Mouse (Mus musculus) adrenal gland, postnatal 25 days (tissue): ENCODE data around the gene Cggbp1. TPM values are rescaled to one million over a fixed set of nuclear protein-coding genes. Genes with fewer than 3 reads are reported as not detected.
"Not testable (repeated sequence)": the region's sequence is repeated elsewhere in the genome, so short reads cannot be mapped to it uniquely, and the experiment has no call there.

ENCODE experiments used
- DNase-seq: peaks from one replicate; pipeline ENCODE4 v3.0.0; 2021; ENCODE audit warnings: mixed read lengths
- long read RNA-seq: library from polyadenylated mRNA; stranded (forward); transcript quantifications from one replicate; pipeline ENCODE4 v2.0.0, GENCODE M21; 2021
- total RNA-seq: library from RNA; stranded (reverse); gene quantifications from 2 replicates; pipeline ENCODE4 v1.2.3, GENCODE M21; 2021

The Cggbp1 gene
- 136 and 153 TPM in 2 replicates for total RNA-seq
- long read RNA-seq, full-length matches to known transcripts, result 84 of 117 reads
- long read RNA-seq, partial matches to known transcripts, result 9 of 117 reads
- long read RNA-seq, other reads (novel, unspliced or antisense), result 24 of 117 reads

- DNase-seq, result peak; percentile 99
Observed at GRCm38 (mm10) chr16:64851563-64852362, at the start of gene Cggbp1, which contains the start of gene Zfp654. Cggbp1 (plus strand) TSS chr16:64851996. Zfp654 (minus strand) TSS chr16:64851652.

GRCm38 (mm10) chr16:64803041-64803440, 48.8 kb upstream of the Cggbp1 start:
- DNase-seq, result no peak

GRCm38 (mm10) chr16:64817094-64817765, 34.6 kb upstream of the Cggbp1 start:
- no peak for DNase-seq

- DNase-seq, result no peak
Observed at GRCm38 (mm10) chr16:64823890-64824289, 27.9 kb upstream of the Cggbp1 start.

- DNase-seq, result no peak
Observed at GRCm38 (mm10) chr16:64824474-64824873, 27.3 kb upstream of the Cggbp1 start.

- DNase-seq, result no peak
Observed at GRCm38 (mm10) chr16:64830291-64830690, 21.5 kb upstream of the Cggbp1 start.

- no peak for DNase-seq
Observed at GRCm38 (mm10) chr16:64835996-64836545, 15.7 kb upstream of the Cggbp1 start.

- no peak for DNase-seq
Observed at GRCm38 (mm10) chr16:64836709-64837108, 15.1 kb upstream of the Cggbp1 start.

- no peak for DNase-seq
Observed at GRCm38 (mm10) chr16:64841481-64842373, 10.1 kb upstream of the Cggbp1 start.

GRCm38 (mm10) chr16:64842374-64842729, 9.4 kb upstream of the Cggbp1 start:
- no peak for DNase-seq

GRCm38 (mm10) chr16:64845947-64846346, 5.8 kb upstream of the Cggbp1 start:
- no peak for DNase-seq

- DNase-seq, result peak; percentile 41
Observed at GRCm38 (mm10) chr16:64850287-64851084, 1.3 kb upstream of the Cggbp1 start.

- DNase-seq, result peak; percentile 57
Observed at GRCm38 (mm10) chr16:64851085-64851562, 672 bp upstream of the Cggbp1 start.

- DNase-seq, result peak; percentile 71
Observed at GRCm38 (mm10) chr16:64852441-64852871, 660 bp downstream of the Cggbp1 start.

- DNase-seq, result no peak
Observed at GRCm38 (mm10) chr16:64852891-64853290, 1.1 kb downstream of the Cggbp1 start.

- no peak for DNase-seq
Observed at GRCm38 (mm10) chr16:64856946-64857345, 5.2 kb downstream of the Cggbp1 start.

- not testable (repeated sequence) for DNase-seq
Observed at GRCm38 (mm10) chr16:64865841-64866240, 14.0 kb downstream of the Cggbp1 start.

- DNase-seq, result no peak
Observed at GRCm38 (mm10) chr16:64868613-64869012, 16.8 kb downstream of the Cggbp1 start.

GRCm38 (mm10) chr16:64869621-64870020, 17.8 kb downstream of the Cggbp1 start:
- DNase-seq, result no peak

GRCm38 (mm10) chr16:64872296-64872695, 20.5 kb downstream of the Cggbp1 start:
- DNase-seq, result no peak

GRCm38 (mm10) chr16:64872841-64873240, 21.0 kb downstream of the Cggbp1 start:
- no peak for DNase-seq
